Mouse (Mus musculus): ENCODE data around the gene Cog3. TPM values are rescaled to one million over a fixed set of nuclear protein-coding genes. Genes with fewer than 3 reads are reported as not detected.

Gene Cog3
- polyA plus RNA-seq, 1 experiment from 2014 or later = 24.1 TPM

DNA sequence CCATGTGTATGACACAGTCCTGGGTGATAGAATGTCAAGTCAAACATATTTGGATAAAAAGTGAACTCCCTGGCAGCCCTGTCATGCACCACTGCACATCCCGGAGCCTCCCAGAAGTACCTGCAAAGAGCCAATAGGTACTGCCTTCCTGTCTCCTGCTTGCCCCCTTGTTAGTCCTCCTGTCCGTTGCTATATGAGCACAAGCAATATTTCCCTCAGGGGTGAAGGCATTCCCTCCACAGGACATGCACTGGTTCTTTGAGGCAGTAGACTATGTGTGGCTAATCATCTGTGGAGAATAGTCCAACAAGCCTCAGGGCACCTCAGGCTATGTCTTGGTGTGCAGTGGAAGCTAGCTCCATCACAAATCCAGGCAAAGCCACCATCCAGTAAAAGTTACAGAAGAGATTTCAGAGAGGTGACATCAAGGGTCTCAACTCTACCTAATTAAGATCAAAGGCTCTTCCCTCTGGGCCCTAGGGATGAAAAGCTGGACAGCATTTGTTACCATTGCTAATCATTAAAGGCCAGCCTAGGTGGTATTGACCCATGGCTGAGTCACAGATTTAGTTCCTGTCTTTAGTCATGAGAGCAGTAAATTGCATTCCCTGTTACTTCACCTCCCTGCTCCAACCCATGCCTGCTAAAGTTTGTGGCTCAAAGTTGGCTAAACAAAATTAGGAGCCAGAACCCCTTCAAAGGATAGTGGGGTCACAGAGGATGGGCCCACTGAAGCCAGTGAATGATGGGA, 88.7 kb downstream of the Cog3 start:
- WGBS = 84% methylated on average over 2 of the region's 2 CpGs
- ATAC-seq (ENCODE audit: low FRiP score) = no peak
- H3K27ac ChIP-seq = no peak overlapping the region

DNA sequence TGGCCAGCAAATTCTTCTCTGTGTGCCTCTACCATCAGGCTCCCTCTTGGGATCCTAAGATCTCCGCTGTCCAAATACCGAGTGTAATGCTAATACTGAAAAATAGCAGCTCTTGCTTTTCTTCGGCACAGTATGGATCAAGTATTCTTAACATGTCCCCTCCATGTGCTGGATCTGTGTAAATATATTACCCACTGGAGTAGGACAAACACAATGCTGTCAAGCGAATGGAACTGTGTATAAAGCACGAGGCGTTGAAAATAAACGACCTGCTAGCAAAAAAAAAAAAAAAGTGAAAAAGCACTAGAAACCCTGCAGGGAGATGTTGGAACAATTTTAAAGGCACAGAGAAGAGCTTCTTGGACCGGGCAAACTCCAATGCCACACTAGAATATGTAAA, 92.8 kb downstream of the Cog3 start:
- peaks cover 2% of the 10 kb centered on the region; the same call in 1 of the 2 replicates for H3K4me1 ChIP-seq
- 64% methylated on average over 8 of the region's 8 CpGs for WGBS
- no peak overlapping the region for H3K4me2 ChIP-seq
- H3K9me3 ChIP-seq = no peaks in the 10 kb centered on the region
- H3K4me3 ChIP-seq (replicated peaks) = no peak overlapping the region
- H3K36me3 ChIP-seq (replicated peaks) = no peaks in the 10 kb centered on the region
- H3K27ac ChIP-seq = no peak overlapping the region
- no peaks in the 10 kb centered on the region for H3K27me3 ChIP-seq
- ATAC-seq (ENCODE audit: low FRiP score) = no peak
- H3K9ac ChIP-seq = no peak overlapping the region

More for the DNA sequence above, 88.7 kb downstream of the Cog3 start:
- no peaks in the 10 kb centered on the region for H3K9me3 ChIP-seq
- no peaks in the 10 kb centered on the region for H3K36me3 ChIP-seq (replicated peaks)
- peaks cover 2% of the 10 kb centered on the region; the same call in 1 of the 2 replicates for H3K4me1 ChIP-seq
- H3K4me3 ChIP-seq (replicated peaks) = no peak overlapping the region
- H3K27me3 ChIP-seq = no peaks in the 10 kb centered on the region
- no peak overlapping the region for H3K4me2 ChIP-seq
- no peak overlapping the region for H3K9ac ChIP-seq

DNA sequence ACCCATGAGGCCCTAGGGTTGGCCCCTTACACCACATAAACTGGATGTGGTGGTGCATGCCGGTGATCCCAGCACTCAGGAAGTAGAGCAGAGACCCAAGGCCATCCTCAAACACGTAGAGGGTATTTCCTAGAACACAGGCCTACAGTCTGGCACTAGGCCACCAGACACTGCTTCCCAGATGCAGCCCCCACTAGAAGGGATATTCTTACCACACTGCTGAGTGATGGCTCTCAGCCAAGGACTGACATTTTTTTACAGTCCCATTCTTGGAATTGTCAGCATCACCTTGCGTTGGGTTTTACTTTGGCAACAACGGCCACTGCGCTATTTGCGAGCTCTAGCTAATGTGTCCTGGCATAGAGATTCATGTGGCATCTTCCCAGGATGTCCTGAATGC, 93.4 kb downstream of the Cog3 start:
- WGBS = 93% methylated on average over 6 of the region's 6 CpGs
- Histone ChIP-seq H3K27ac (no peak overlapping the region), H3K9me3 (no peaks in the 10 kb centered on the region), H3K9ac (no peak overlapping the region), H3K4me1 (peaks cover 2% of the 10 kb centered on the region; the same call in 1 of the 2 replicates), H3K4me2 (no peak overlapping the region), H3K27me3 (no peaks in the 10 kb centered on the region), H3K36me3 (replicated peaks) (no peaks in the 10 kb centered on the region), H3K4me3 (replicated peaks) (no peak overlapping the region)
- ATAC-seq (ENCODE audit: low FRiP score) = no peak

Other genes starting within 250 kb of the Cog3 start
- not detected in 2 replicates for gene Spert, start 161.4 kb downstream of the Cog3 start, polyA plus RNA-seq (2016; fragmentation: Nextera tagmentation; extraction: Ambion mirVana)
- gene Erich6b, start 112.3 kb downstream of the Cog3 start, polyA plus RNA-seq (2016; fragmentation: Nextera tagmentation; extraction: Ambion mirVana) = not detected in 2 replicates
- 9.7 and 10.2 TPM in 2 replicates for gene Slc25a30, start 32.5 kb upstream of the Cog3 start, polyA plus RNA-seq (2016; fragmentation: Nextera tagmentation; extraction: Ambion mirVana)
- gene Tpt1, start 90.6 kb upstream of the Cog3 start, polyA plus RNA-seq (2016; fragmentation: Nextera tagmentation; extraction: Ambion mirVana) = 955 and 986 TPM in 2 replicates
- gene Kctd4, start 200.5 kb upstream of the Cog3 start, polyA plus RNA-seq (2016; fragmentation: Nextera tagmentation; extraction: Ambion mirVana) = 1.5 and 1.6 TPM in 2 replicates